Mouse (Mus musculus): ENCODE measurements around the gene Gm45716. TPM values are rescaled to one million over a fixed set of nuclear protein-coding genes. Genes with fewer than 3 reads are reported as not detected.

Gene Gm45716
- polyA plus RNA-seq, 1 experiment, result 3.0 TPM

- no peak for TF ChIP-seq CTCF (IDR thresholded peaks at IDR 0.05; ENCODE audit: extremely low read depth, insufficient read length, insufficient replicate concordance, low read depth, low read length)
- no peak for TF ChIP-seq POLR2A (IDR thresholded peaks at IDR 0.05; ENCODE audit: low read depth, low read length)
- no peak overlapping the region for H3K4me3 ChIP-seq (ENCODE audit: low read depth, low read length)
- H3K36me3 ChIP-seq (ENCODE audit: control insufficient read depth, insufficient read depth, low read length), result no peaks in the 10 kb centered on the region
- H3K4me1 ChIP-seq (ENCODE audit: control insufficient read depth, insufficient read depth, insufficient read length, low read length), result no peaks in the 10 kb centered on the region
- no peak overlapping the region for H3K27ac ChIP-seq (ENCODE audit: insufficient read depth, low read depth, low read length)
- 48% methylated on average over 6 of the region's 6 CpGs for WGBS
- H3K27me3 ChIP-seq (ENCODE audit: control insufficient read depth, insufficient read depth, low read length), result no peaks in the 10 kb centered on the region
These were observed 53.3 kb downstream of the Gm45716 start for GRCm38 (mm10) chr11:90240652-90241330.

GRCm38 (mm10) chr11:90241874-90242273 is 54.4 kb downstream of the Gm45716 start:
- Histone ChIP-seq H3K27me3 (ENCODE audit: control insufficient read depth, insufficient read depth, low read length) (no peaks in the 10 kb centered on the region), H3K4me1 (ENCODE audit: control insufficient read depth, insufficient read depth, insufficient read length, low read length) (no peaks in the 10 kb centered on the region), H3K36me3 (ENCODE audit: control insufficient read depth, insufficient read depth, low read length) (no peaks in the 10 kb centered on the region), H3K27ac (ENCODE audit: insufficient read depth, low read depth, low read length) (no peak overlapping the region), H3K4me3 (ENCODE audit: low read depth, low read length) (no peak overlapping the region)
- TF ChIP-seq CTCF (IDR thresholded peaks at IDR 0.05; ENCODE audit: extremely low read depth, insufficient read length, insufficient replicate concordance, low read depth, low read length), result no peak
- TF ChIP-seq POLR2A (IDR thresholded peaks at IDR 0.05; ENCODE audit: low read depth, low read length), result no peak
- 86% methylated on average over 2 of the region's 2 CpGs for WGBS

- no peaks in the 10 kb centered on the region for H3K36me3 ChIP-seq (ENCODE audit: control insufficient read depth, insufficient read depth, low read length)
- H3K4me3 ChIP-seq (ENCODE audit: low read depth, low read length), result no peak overlapping the region
- H3K27ac ChIP-seq (ENCODE audit: insufficient read depth, low read depth, low read length), result no peak overlapping the region
- 97% methylated on average over 2 of the region's 2 CpGs for WGBS
- no peaks in the 10 kb centered on the region for H3K27me3 ChIP-seq (ENCODE audit: control insufficient read depth, insufficient read depth, low read length)
- TF ChIP-seq POLR2A (IDR thresholded peaks at IDR 0.05; ENCODE audit: low read depth, low read length) (no peak), CTCF (IDR thresholded peaks at IDR 0.05; ENCODE audit: extremely low read depth, insufficient read length, insufficient replicate concordance, low read depth, low read length) (no peak)
- H3K4me1 ChIP-seq (ENCODE audit: control insufficient read depth, insufficient read depth, insufficient read length, low read length), result no peaks in the 10 kb centered on the region
These were observed 55.8 kb downstream of the Gm45716 start for GRCm38 (mm10) chr11:90243300-90243699.

DNA sequence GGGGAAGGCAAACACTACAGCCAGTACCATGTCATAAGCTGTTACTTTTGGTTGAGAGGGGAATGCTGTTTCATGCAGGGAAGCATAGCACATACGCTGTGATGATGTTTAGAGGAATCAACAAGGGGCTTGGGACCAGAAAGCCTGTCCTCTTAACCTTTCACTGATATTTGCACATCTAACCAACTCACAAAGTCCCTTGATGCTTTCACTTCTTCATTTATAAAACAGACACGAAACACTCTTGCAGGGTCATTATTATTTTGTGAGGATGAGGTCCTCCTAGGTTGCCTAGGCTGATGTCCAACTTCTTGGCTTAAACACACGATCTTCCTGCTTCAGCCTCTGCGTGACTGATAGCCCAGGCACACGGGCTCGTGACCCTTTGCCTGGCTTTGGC is 58.1 kb downstream of the Gm45716 start:
- 67% methylated on average over 6 of the region's 6 CpGs for WGBS
- Histone ChIP-seq H3K4me3 (ENCODE audit: low read depth, low read length) (no peak overlapping the region), H3K4me1 (ENCODE audit: control insufficient read depth, insufficient read depth, insufficient read length, low read length) (0 out of 2 replicates have a peak, but pooled peaks cover under 1% of the 10 kb centered on the region), H3K27ac (ENCODE audit: insufficient read depth, low read depth, low read length) (0 out of 2 replicates have a peak overlapping the region, but pooled peaks have one; percentile 22), H3K36me3 (ENCODE audit: control insufficient read depth, insufficient read depth, low read length) (no peaks in the 10 kb centered on the region), H3K27me3 (ENCODE audit: control insufficient read depth, insufficient read depth, low read length) (no peaks in the 10 kb centered on the region)
- TF ChIP-seq POLR2A (IDR thresholded peaks at IDR 0.05; ENCODE audit: low read depth, low read length), result no peak
- TF ChIP-seq CTCF (IDR thresholded peaks at IDR 0.05; ENCODE audit: extremely low read depth, insufficient read length, insufficient replicate concordance, low read depth, low read length), result no peak

GRCm38 (mm10) chr11:90246676-90247075 is 59.2 kb downstream of the Gm45716 start:
- Histone ChIP-seq H3K27ac (ENCODE audit: insufficient read depth, low read depth, low read length) (no peak overlapping the region), H3K4me1 (ENCODE audit: control insufficient read depth, insufficient read depth, insufficient read length, low read length) (peaks cover 4% of the 10 kb centered on the region; the same call in 1 of the 2 replicates), H3K4me3 (ENCODE audit: low read depth, low read length) (no peak overlapping the region), H3K36me3 (ENCODE audit: control insufficient read depth, insufficient read depth, low read length) (no peaks in the 10 kb centered on the region), H3K27me3 (ENCODE audit: control insufficient read depth, insufficient read depth, low read length) (no peaks in the 10 kb centered on the region)
- no peak for TF ChIP-seq POLR2A (IDR thresholded peaks at IDR 0.05; ENCODE audit: low read depth, low read length)
- TF ChIP-seq CTCF (IDR thresholded peaks at IDR 0.05; ENCODE audit: extremely low read depth, insufficient read length, insufficient replicate concordance, low read depth, low read length), result no peak
- whole genome bisulfite sequencing, result 86% methylated on average over 4 of the region's 4 CpGs

DNA sequence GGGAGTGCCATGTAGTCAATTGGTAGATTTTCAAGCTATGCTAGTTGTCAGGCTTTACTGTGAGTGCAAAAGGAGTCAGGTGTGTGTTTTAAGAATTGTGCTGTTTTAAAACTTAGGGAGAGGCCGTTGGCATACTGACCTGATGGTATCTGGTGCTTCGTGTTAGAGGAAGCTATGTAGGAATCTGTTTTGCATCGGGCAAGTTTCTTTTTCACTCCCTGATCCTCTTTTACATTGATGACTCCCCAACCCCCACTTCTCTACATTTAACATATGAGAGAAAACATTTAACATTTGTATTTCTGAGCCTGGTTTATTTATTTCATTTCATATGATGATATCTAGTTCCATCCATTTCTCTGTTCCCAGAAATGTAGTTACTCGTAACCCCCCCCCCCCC is 60.3 kb downstream of the Gm45716 start:
- Histone ChIP-seq H3K27ac (ENCODE audit: insufficient read depth, low read depth, low read length) (no peak overlapping the region), H3K27me3 (ENCODE audit: control insufficient read depth, insufficient read depth, low read length) (no peaks in the 10 kb centered on the region), H3K4me1 (ENCODE audit: control insufficient read depth, insufficient read depth, insufficient read length, low read length) (peaks cover 5% of the 10 kb centered on the region; the same call in 1 of the 2 replicates), H3K4me3 (ENCODE audit: low read depth, low read length) (no peak overlapping the region), H3K36me3 (ENCODE audit: control insufficient read depth, insufficient read depth, low read length) (no peaks in the 10 kb centered on the region)
- TF ChIP-seq CTCF (IDR thresholded peaks at IDR 0.05; ENCODE audit: extremely low read depth, insufficient read length, insufficient replicate concordance, low read depth, low read length) (no peak), POLR2A (IDR thresholded peaks at IDR 0.05; ENCODE audit: low read depth, low read length) (no peak)
- WGBS, result 73% methylated on average over 4 of the region's 4 CpGs

GRCm38 (mm10) chr11:90249025-90249650 is 61.7 kb downstream of the Gm45716 start, which contains the start of gene Mmd:
Gene Mmd, plus strand, starts transcription at chr11:90249456.
- Histone ChIP-seq H3K27ac (ENCODE audit: insufficient read depth, low read depth, low read length) (peak within 1 kb of the TSS; percentile 67), H3K4me3 (ENCODE audit: low read depth, low read length) (peak within 1 kb of the TSS; percentile 79), H3K4me1 (ENCODE audit: control insufficient read depth, insufficient read depth, insufficient read length, low read length) (peaks cover 9% of the 10 kb centered on the region), H3K27me3 (ENCODE audit: control insufficient read depth, insufficient read depth, low read length) (no peaks in the 10 kb centered on the region), H3K36me3 (ENCODE audit: control insufficient read depth, insufficient read depth, low read length) (no peaks in the 10 kb centered on the region)
- WGBS, result under 1% methylated on average over 44 of the region's 51 CpGs
- peak; percentile 73 for TF ChIP-seq POLR2A (IDR thresholded peaks at IDR 0.05; ENCODE audit: low read depth, low read length)
- no peak for TF ChIP-seq CTCF (IDR thresholded peaks at IDR 0.05; ENCODE audit: extremely low read depth, insufficient read length, insufficient replicate concordance, low read depth, low read length)
